Mouse (Mus musculus): ENCODE measurements around the gene Gm17606. TPM values are rescaled to one million over a fixed set of nuclear protein-coding genes. Genes with fewer than 3 reads are reported as not detected.
A peak's percentile ranks its signal among the peaks of the same experiment; 100 is the strongest.

The Gm17606 gene
- polyA plus RNA-seq, 1 experiment: not detected

GRCm38 (mm10) chr14:54617152-54617896 is 23.4 kb upstream of the Gm17606 start:
- Histone ChIP-seq H3K4me3 (peak overlapping the region; percentile 58), H3K27me3 (ENCODE audit: control insufficient read depth, insufficient read depth, insufficient read length) (no peaks in the 10 kb centered on the region), H3K4me2 (ENCODE audit: low read depth) (peak overlapping the region; percentile 65), H3K36me3 (ENCODE audit: control insufficient read depth, insufficient read depth) (peaks cover 10% of the 10 kb centered on the region), H3K79me2 (ENCODE audit: control insufficient read depth, insufficient read depth) (peaks cover 21% of the 10 kb centered on the region), H3ac (ENCODE audit: control insufficient read depth, insufficient read length) (no peak overlapping the region)
- no peak for TF ChIP-seq POLR2AphosphoS2 (IDR thresholded peaks at IDR 0.05; ENCODE audit: insufficient read length, low read depth)
- no peak for TF ChIP-seq TCF3 (IDR thresholded peaks at IDR 0.05; ENCODE audit: insufficient read length, low read depth)
- TF ChIP-seq REST (IDR thresholded peaks at IDR 0.05; ENCODE audit: insufficient read depth, insufficient read length): no peak
- TF ChIP-seq TCF12 (IDR thresholded peaks at IDR 0.05; ENCODE audit: insufficient read depth, poor library complexity, severe bottlenecking): no peak
- TF ChIP-seq E2F4 (IDR thresholded peaks at IDR 0.05; ENCODE audit: insufficient read depth): no peak
- no peak for TF ChIP-seq USF1 (IDR thresholded peaks at IDR 0.05; ENCODE audit: low read depth)
- no peak for TF ChIP-seq SRF (IDR thresholded peaks at IDR 0.05; ENCODE audit: control insufficient read depth, insufficient read length, low read depth)
- no peak for TF ChIP-seq MAX (IDR thresholded peaks at IDR 0.05; ENCODE audit: low read depth)
- no peak for TF ChIP-seq MYOD1 (IDR thresholded peaks at IDR 0.05; ENCODE audit: control insufficient read depth in 1 of 3, insufficient read length in 2 of 3, low read depth in 2 of 3)
- no peak for TF ChIP-seq MYOG (IDR thresholded peaks at IDR 0.05; ENCODE audit: control insufficient read depth in 1 of 3, insufficient read depth in 1 of 3, insufficient read length in 2 of 3, low read depth in 2 of 3)
- TF ChIP-seq POLR2A (IDR thresholded peaks at IDR 0.05; ENCODE audit: insufficient read length, low read depth): no peak
- no peak for TF ChIP-seq CEBPB (IDR thresholded peaks at IDR 0.05; ENCODE audit: insufficient read depth, poor library complexity, severe bottlenecking)

- TF ChIP-seq POLR2AphosphoS2 (IDR thresholded peaks at IDR 0.05; ENCODE audit: insufficient read length, low read depth) (peak; percentile 78), POLR2A (IDR thresholded peaks at IDR 0.05; ENCODE audit: insufficient read length, low read depth) (peak; percentile 77), MYOD1 (IDR thresholded peaks at IDR 0.05; ENCODE audit: control insufficient read depth in 1 of 3, insufficient read length in 2 of 3, low read depth in 2 of 3) (no peak), TCF12 (IDR thresholded peaks at IDR 0.05; ENCODE audit: insufficient read depth, poor library complexity, severe bottlenecking) (no peak)
- Histone ChIP-seq H3K4me3 (peak within 1 kb of the TSS; percentile 58), H3K36me3 (ENCODE audit: control insufficient read depth, insufficient read depth) (peaks cover 5% of the 10 kb centered on the region), H3K27me3 (ENCODE audit: control insufficient read depth, insufficient read depth, insufficient read length) (no peaks in the 10 kb centered on the region), H3K4me2 (ENCODE audit: low read depth) (peak within 1 kb of the TSS; percentile 68), H3ac (ENCODE audit: control insufficient read depth, insufficient read length) (no peak within 1 kb of the TSS), H3K79me2 (ENCODE audit: control insufficient read depth, insufficient read depth) (peaks cover 21% of the 10 kb centered on the region)
Observed at GRCm38 (mm10) chr14:54617897-54618365, 22.8 kb upstream of the Gm17606 start, which contains the start of gene Psmb5. TSS of gene Psmb5 (minus strand) at chr14:54618022.

DNA sequence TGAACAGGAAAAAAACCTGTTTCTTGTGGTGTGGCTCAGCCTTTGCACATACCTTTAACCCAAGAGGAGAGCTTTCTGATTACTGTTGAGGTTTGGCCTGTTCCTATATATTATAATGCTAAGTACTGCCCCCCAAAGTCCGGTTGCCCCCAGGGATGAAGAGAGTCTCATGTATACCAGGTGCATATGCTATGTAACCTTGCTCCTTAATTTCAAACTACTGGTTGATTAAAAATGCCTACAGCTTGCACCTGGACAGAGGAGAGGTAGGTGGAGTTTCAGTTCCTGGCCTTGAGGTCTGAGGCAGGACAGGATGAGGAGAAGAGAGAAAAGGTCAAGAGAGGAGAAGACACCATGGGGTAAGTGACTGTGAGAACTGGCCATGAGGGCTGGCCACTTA is 19.6 kb upstream of the Gm17606 start, which contains the start of gene Psmb11:
Gene Psmb11 (plus strand): TSS at position 301 of the 400 bp plus-strand sequence.
- no peak within 1 kb of the TSS for H3ac ChIP-seq (ENCODE audit: control insufficient read depth, insufficient read length)
- TF ChIP-seq MYOD1 (IDR thresholded peaks at IDR 0.05; ENCODE audit: control insufficient read depth in 1 of 3, insufficient read length in 2 of 3, low read depth in 2 of 3): no peak
- TF ChIP-seq CEBPB (IDR thresholded peaks at IDR 0.05; ENCODE audit: insufficient read depth, poor library complexity, severe bottlenecking): no peak
- no peak for TF ChIP-seq POLR2A (IDR thresholded peaks at IDR 0.05; ENCODE audit: insufficient read length, low read depth)
- TF ChIP-seq MAX (IDR thresholded peaks at IDR 0.05; ENCODE audit: low read depth): no peak
- TF ChIP-seq USF1 (IDR thresholded peaks at IDR 0.05; ENCODE audit: low read depth): no peak
- no peak for TF ChIP-seq TCF3 (IDR thresholded peaks at IDR 0.05; ENCODE audit: insufficient read length, low read depth)
- TF ChIP-seq POLR2AphosphoS2 (IDR thresholded peaks at IDR 0.05; ENCODE audit: insufficient read length, low read depth): no peak
- TF ChIP-seq MYOG (IDR thresholded peaks at IDR 0.05; ENCODE audit: control insufficient read depth in 1 of 3, insufficient read depth in 1 of 3, insufficient read length in 2 of 3, low read depth in 2 of 3): no peak
- TF ChIP-seq TCF12 (IDR thresholded peaks at IDR 0.05; ENCODE audit: insufficient read depth, poor library complexity, severe bottlenecking): no peak
- no peak for TF ChIP-seq REST (IDR thresholded peaks at IDR 0.05; ENCODE audit: insufficient read depth, insufficient read length)
- no peak for TF ChIP-seq SRF (IDR thresholded peaks at IDR 0.05; ENCODE audit: control insufficient read depth, insufficient read length, low read depth)
- TF ChIP-seq E2F4 (IDR thresholded peaks at IDR 0.05; ENCODE audit: insufficient read depth): no peak
- no peak within 1 kb of the TSS for H3K4me3 ChIP-seq
- no peaks in the 10 kb centered on the region for H3K36me3 ChIP-seq (ENCODE audit: control insufficient read depth, insufficient read depth)
- H3K27me3 ChIP-seq (ENCODE audit: control insufficient read depth, insufficient read depth, insufficient read length): no peaks in the 10 kb centered on the region
- H3K79me2 ChIP-seq (ENCODE audit: control insufficient read depth, insufficient read depth): peaks cover 14% of the 10 kb centered on the region
- no peak within 1 kb of the TSS for H3K4me2 ChIP-seq (ENCODE audit: low read depth)

DNA sequence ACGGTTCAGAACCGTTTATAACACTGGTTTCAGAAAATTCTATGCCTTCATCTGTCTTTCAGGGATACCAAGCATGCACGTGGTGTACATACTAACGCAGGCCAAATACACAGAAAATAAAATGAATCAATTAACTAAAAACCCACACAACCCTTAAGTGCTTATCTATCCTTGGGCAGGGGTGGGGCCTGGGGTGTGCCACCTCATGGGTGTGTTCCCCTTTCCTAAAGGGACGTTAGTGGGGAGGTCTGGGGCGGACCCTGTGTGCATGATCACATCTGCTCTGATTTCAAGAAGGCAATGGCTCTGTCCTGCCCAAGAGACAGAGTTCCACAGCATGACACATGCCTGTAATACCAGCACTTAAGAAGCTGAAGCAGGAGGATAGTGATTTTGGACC is 17.4 kb upstream of the Gm17606 start:
- H3ac ChIP-seq (ENCODE audit: control insufficient read depth, insufficient read length): no peak overlapping the region
- no peak for TF ChIP-seq POLR2AphosphoS2 (IDR thresholded peaks at IDR 0.05; ENCODE audit: insufficient read length, low read depth)
- no peak for TF ChIP-seq TCF12 (IDR thresholded peaks at IDR 0.05; ENCODE audit: insufficient read depth, poor library complexity, severe bottlenecking)
- no peak for TF ChIP-seq MAX (IDR thresholded peaks at IDR 0.05; ENCODE audit: low read depth)
- no peak for TF ChIP-seq REST (IDR thresholded peaks at IDR 0.05; ENCODE audit: insufficient read depth, insufficient read length)
- no peak for TF ChIP-seq POLR2A (IDR thresholded peaks at IDR 0.05; ENCODE audit: insufficient read length, low read depth)
- no peak for TF ChIP-seq USF1 (IDR thresholded peaks at IDR 0.05; ENCODE audit: low read depth)
- TF ChIP-seq SRF (IDR thresholded peaks at IDR 0.05; ENCODE audit: control insufficient read depth, insufficient read length, low read depth): no peak
- no peaks in the 10 kb centered on the region for H3K27me3 ChIP-seq (ENCODE audit: control insufficient read depth, insufficient read depth, insufficient read length)
- H3K36me3 ChIP-seq (ENCODE audit: control insufficient read depth, insufficient read depth): no peaks in the 10 kb centered on the region
- no peaks in the 10 kb centered on the region for H3K79me2 ChIP-seq (ENCODE audit: control insufficient read depth, insufficient read depth)
- H3K4me2 ChIP-seq (ENCODE audit: low read depth): no peak overlapping the region
- no peak overlapping the region for H3K4me3 ChIP-seq
